Mouse (Mus musculus): Measurements from ENCODE around the gene Hnrnpf.
"Not testable (repeated sequence)": the region's sequence is repeated elsewhere in the genome, so short reads cannot be mapped to it uniquely, and the experiment has no call there.

Hnrnpf gene

GRCm38 (mm10) chr6:117900126-117901080 is at the start of gene Hnrnpf:
Gene Hnrnpf, plus strand, starts transcription at chr6:117900324.
- no peak for DNase-seq (ENCODE audit: low spot score)

- no peak for DNase-seq (ENCODE audit: low spot score)
These were observed 48.4 kb upstream of the Hnrnpf start for GRCm38 (mm10) chr6:117851747-117852146.

GRCm38 (mm10) chr6:117857990-117858389 is 42.1 kb upstream of the Hnrnpf start:
- no peak for DNase-seq (ENCODE audit: low spot score)

GRCm38 (mm10) chr6:117861848-117862247 is 38.3 kb upstream of the Hnrnpf start, which contains the start of gene Zfp239:
Gene Zfp239, plus strand, starts transcription at chr6:117862100.
- DNase-seq (ENCODE audit: low spot score): no peak

- DNase-seq (ENCODE audit: low spot score): no peak
These were observed 37.7 kb upstream of the Hnrnpf start for GRCm38 (mm10) chr6:117862465-117862864.

- DNase-seq (ENCODE audit: low spot score): peak; percentile 36
These were observed 37.1 kb upstream of the Hnrnpf start for GRCm38 (mm10) chr6:117862899-117863620.

GRCm38 (mm10) chr6:117863751-117864150 is 36.4 kb upstream of the Hnrnpf start:
- no peak for DNase-seq (ENCODE audit: low spot score)

- no peak for DNase-seq (ENCODE audit: low spot score)
These were observed 31.9 kb upstream of the Hnrnpf start for GRCm38 (mm10) chr6:117868187-117868586.

GRCm38 (mm10) chr6:117871034-117871433 is 29.1 kb upstream of the Hnrnpf start:
- DNase-seq (ENCODE audit: low spot score): no peak

GRCm38 (mm10) chr6:117873450-117873849 is 26.7 kb upstream of the Hnrnpf start:
- DNase-seq (ENCODE audit: low spot score): not testable (repeated sequence)

GRCm38 (mm10) chr6:117874621-117875281 is 25.4 kb upstream of the Hnrnpf start:
- no peak for DNase-seq (ENCODE audit: low spot score)

GRCm38 (mm10) chr6:117878700-117879407 is 21.3 kb upstream of the Hnrnpf start:
- DNase-seq (ENCODE audit: low spot score): peak; percentile 91

- DNase-seq (ENCODE audit: low spot score): peak; percentile 98
These were observed 20.6 kb upstream of the Hnrnpf start for GRCm38 (mm10) chr6:117879408-117880115.

GRCm38 (mm10) chr6:117880394-117880838 is 19.7 kb upstream of the Hnrnpf start:
- DNase-seq (ENCODE audit: low spot score): no peak

- no peak for DNase-seq (ENCODE audit: low spot score)
These were observed 18.9 kb upstream of the Hnrnpf start for GRCm38 (mm10) chr6:117881229-117881628.

- DNase-seq (ENCODE audit: low spot score): no peak
These were observed 18.1 kb upstream of the Hnrnpf start for GRCm38 (mm10) chr6:117881997-117882396.

- no peak for DNase-seq (ENCODE audit: low spot score)
These were observed 14.2 kb upstream of the Hnrnpf start for GRCm38 (mm10) chr6:117885943-117886342.

GRCm38 (mm10) chr6:117888032-117888431 is 12.1 kb upstream of the Hnrnpf start:
- no peak for DNase-seq (ENCODE audit: low spot score)

- no peak for DNase-seq (ENCODE audit: low spot score)
These were observed 11.5 kb upstream of the Hnrnpf start for GRCm38 (mm10) chr6:117888642-117889096.

- DNase-seq (ENCODE audit: low spot score): no peak
These were observed 9.9 kb upstream of the Hnrnpf start for GRCm38 (mm10) chr6:117890257-117890656.

Data from left cerebral cortex, adult 11 months (tissue).